Mouse (Mus musculus): ENCODE measurements at regions not wholly inside any gene's neighbourhood (a gene's known extent, or its start where the extent isn't known, plus 50 kb on each side); places are given as distances from the start of the nearest gene placed in this dataset.

GRCm38 (mm10) chr13:52021828-52022227 is 175.3 kb downstream of the Gadd45g start:
- WGBS, result 54% methylated on average over 6 of the region's 6 CpGs
- no peaks in the 10 kb centered on the region for H3K27me3 ChIP-seq (ENCODE audit: insufficient read depth, low read length)
- no peak overlapping the region for H3K27ac ChIP-seq
- no peak for TF ChIP-seq CTCF (IDR thresholded peaks at IDR 0.05; ENCODE audit: low read depth)
- H3K36me3 ChIP-seq (ENCODE audit: insufficient read depth, low read length), result no peaks in the 10 kb centered on the region
- no peak overlapping the region for H3K9ac ChIP-seq (ENCODE audit: low read depth, low read length)
- no peak for ATAC-seq (replicated peaks; ENCODE audit: low FRiP score, low read depth)
- no peak overlapping the region for H3K4me2 ChIP-seq (ENCODE audit: low read length)
- no peak overlapping the region for H3K4me3 ChIP-seq (replicated peaks; ENCODE audit: low read depth, low read length)
- H3K9me3 ChIP-seq (replicated peaks; ENCODE audit: low read length), result no peaks in the 10 kb centered on the region
- DNase-seq (ENCODE audit: low spot score), result no peak
- peaks cover 17% of the 10 kb centered on the region; the same call in 1 of the 2 replicates for H3K4me1 ChIP-seq (replicated peaks; ENCODE audit: insufficient read depth, low read length)

DNA sequence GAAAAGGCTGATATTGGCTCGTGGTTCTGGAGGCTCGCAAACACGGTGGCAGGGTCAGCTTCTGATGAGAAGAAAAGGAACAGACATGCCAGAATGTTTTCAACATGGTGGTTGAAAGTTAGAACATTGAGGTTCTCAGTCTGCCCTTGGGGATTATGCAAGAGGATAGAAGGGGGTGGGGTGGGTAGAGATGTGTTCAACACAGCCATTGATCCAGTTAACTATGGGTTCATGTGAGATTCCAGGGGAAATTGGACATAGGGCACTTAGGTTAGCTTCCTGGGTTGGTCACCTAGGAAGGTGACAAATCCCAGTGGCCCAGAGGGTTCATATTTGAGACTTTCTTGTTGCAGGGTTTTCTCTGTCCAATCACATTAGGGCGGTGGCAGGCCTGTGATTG is 176.1 kb downstream of the Gadd45g start:
- H3K36me3 ChIP-seq (ENCODE audit: insufficient read depth, low read length), result no peaks in the 10 kb centered on the region
- DNase-seq (ENCODE audit: low spot score), result no peak
- H3K9ac ChIP-seq (ENCODE audit: low read depth, low read length), result no peak overlapping the region
- H3K9me3 ChIP-seq (replicated peaks; ENCODE audit: low read length), result no peaks in the 10 kb centered on the region
- H3K27ac ChIP-seq, result no peak overlapping the region
- ATAC-seq (replicated peaks; ENCODE audit: low FRiP score, low read depth), result no peak
- whole genome bisulfite sequencing, result 92% methylated on average over 4 of the region's 4 CpGs
- peaks cover 17% of the 10 kb centered on the region; the same call in 1 of the 2 replicates for H3K4me1 ChIP-seq (replicated peaks; ENCODE audit: insufficient read depth, low read length)
- no peak for TF ChIP-seq CTCF (IDR thresholded peaks at IDR 0.05; ENCODE audit: low read depth)
- no peak overlapping the region for H3K4me3 ChIP-seq (replicated peaks; ENCODE audit: low read depth, low read length)
- H3K27me3 ChIP-seq (ENCODE audit: insufficient read depth, low read length), result no peaks in the 10 kb centered on the region
- H3K4me2 ChIP-seq (ENCODE audit: low read length), result no peak overlapping the region

DNA sequence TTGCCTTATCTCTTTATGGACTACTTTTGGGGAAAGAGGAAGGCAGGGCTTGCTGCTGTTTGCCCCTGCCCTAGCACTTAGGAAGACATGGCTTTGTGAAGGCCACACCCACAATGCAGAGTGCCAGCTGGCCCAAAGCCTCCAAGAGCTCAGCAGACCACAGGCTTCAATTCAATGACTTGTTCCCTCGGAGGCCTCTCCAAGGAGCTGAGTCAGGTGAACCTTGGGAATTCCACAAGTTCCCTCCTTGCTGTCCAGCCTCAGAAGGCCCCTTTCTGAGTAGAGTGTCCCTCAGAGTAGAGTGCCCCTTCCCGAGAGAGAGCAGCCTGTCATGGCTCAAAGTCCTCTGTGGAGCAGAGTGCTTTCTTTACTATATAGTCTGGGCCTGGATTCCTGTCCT is 177.9 kb downstream of the Gadd45g start:
- Histone ChIP-seq H3K4me2 (ENCODE audit: low read length) (no peak overlapping the region), H3K4me1 (replicated peaks; ENCODE audit: insufficient read depth, low read length) (peaks cover 17% of the 10 kb centered on the region; the same call in 1 of the 2 replicates), H3K4me3 (replicated peaks; ENCODE audit: low read depth, low read length) (no peak overlapping the region), H3K36me3 (ENCODE audit: insufficient read depth, low read length) (no peaks in the 10 kb centered on the region), H3K9me3 (replicated peaks; ENCODE audit: low read length) (no peaks in the 10 kb centered on the region), H3K27ac (peak overlapping the region; percentile 55), H3K9ac (ENCODE audit: low read depth, low read length) (no peak overlapping the region), H3K27me3 (ENCODE audit: insufficient read depth, low read length) (no peaks in the 10 kb centered on the region)
- ATAC-seq (replicated peaks; ENCODE audit: low FRiP score, low read depth), result peak; percentile 60; the same call in 1 of the 2 replicates
- WGBS, result 4% methylated on average over 2 of the region's 2 CpGs
- DNase-seq (ENCODE audit: low spot score), result peak; percentile 57
- no peak for TF ChIP-seq CTCF (IDR thresholded peaks at IDR 0.05; ENCODE audit: low read depth)

- Histone ChIP-seq H3K4me1 (replicated peaks; ENCODE audit: insufficient read depth, low read length) (peaks cover 17% of the 10 kb centered on the region; the same call in 1 of the 2 replicates), H3K27me3 (ENCODE audit: insufficient read depth, low read length) (no peaks in the 10 kb centered on the region), H3K4me3 (replicated peaks; ENCODE audit: low read depth, low read length) (no peak overlapping the region), H3K4me2 (ENCODE audit: low read length) (no peak overlapping the region), H3K9me3 (replicated peaks; ENCODE audit: low read length) (no peaks in the 10 kb centered on the region), H3K9ac (ENCODE audit: low read depth, low read length) (no peak overlapping the region), H3K36me3 (ENCODE audit: insufficient read depth, low read length) (no peaks in the 10 kb centered on the region), H3K27ac (peak overlapping the region; percentile 55)
- ATAC-seq (replicated peaks; ENCODE audit: low FRiP score, low read depth) (peak; percentile 44; the same call in 1 of the 2 replicates), DNase-seq (ENCODE audit: low spot score) (peak; percentile 85)
- WGBS, result 11% methylated on average over 18 of the region's 18 CpGs
- TF ChIP-seq CTCF (IDR thresholded peaks at IDR 0.05; ENCODE audit: low read depth), result no peak
These were observed 178.5 kb downstream of the Gadd45g start for GRCm38 (mm10) chr13:52024832-52025481.

GRCm38 (mm10) chr13:52025482-52025848 is 179.0 kb downstream of the Gadd45g start:
- no peak overlapping the region for H3K4me2 ChIP-seq (ENCODE audit: low read length)
- no peak overlapping the region for H3K4me3 ChIP-seq (replicated peaks; ENCODE audit: low read depth, low read length)
- 62% methylated on average over 5 of the region's 5 CpGs for WGBS
- 0 out of 2 replicates have a peak overlapping the region, but pooled peaks have one; percentile 55 for H3K27ac ChIP-seq
- no peak for DNase-seq (ENCODE audit: low spot score)
- TF ChIP-seq CTCF (IDR thresholded peaks at IDR 0.05; ENCODE audit: low read depth), result no peak
- no peaks in the 10 kb centered on the region for H3K36me3 ChIP-seq (ENCODE audit: insufficient read depth, low read length)
- H3K9ac ChIP-seq (ENCODE audit: low read depth, low read length), result no peak overlapping the region
- ATAC-seq (replicated peaks; ENCODE audit: low FRiP score, low read depth), result 0 out of 2 replicates have a peak, but pooled peaks have one; percentile 19
- no peaks in the 10 kb centered on the region for H3K9me3 ChIP-seq (replicated peaks; ENCODE audit: low read length)
- peaks cover 17% of the 10 kb centered on the region; the same call in 1 of the 2 replicates for H3K4me1 ChIP-seq (replicated peaks; ENCODE audit: insufficient read depth, low read length)
- no peaks in the 10 kb centered on the region for H3K27me3 ChIP-seq (ENCODE audit: insufficient read depth, low read length)

- Histone ChIP-seq H3K36me3 (ENCODE audit: insufficient read depth, low read length) (no peaks in the 10 kb centered on the region), H3K4me1 (replicated peaks; ENCODE audit: insufficient read depth, low read length) (peaks cover 17% of the 10 kb centered on the region; the same call in 1 of the 2 replicates), H3K9ac (ENCODE audit: low read depth, low read length) (no peak overlapping the region), H3K4me3 (replicated peaks; ENCODE audit: low read depth, low read length) (no peak overlapping the region), H3K4me2 (ENCODE audit: low read length) (no peak overlapping the region), H3K27me3 (ENCODE audit: insufficient read depth, low read length) (no peaks in the 10 kb centered on the region), H3K27ac (no peak overlapping the region), H3K9me3 (replicated peaks; ENCODE audit: low read length) (no peaks in the 10 kb centered on the region)
- TF ChIP-seq CTCF (IDR thresholded peaks at IDR 0.05; ENCODE audit: low read depth), result no peak
- WGBS, result 85% methylated on average over 7 of the region's 7 CpGs
- no peak for DNase-seq (ENCODE audit: low spot score)
- ATAC-seq (replicated peaks; ENCODE audit: low FRiP score, low read depth), result no peak
These were observed 179.8 kb downstream of the Gadd45g start for GRCm38 (mm10) chr13:52026291-52026690.
